ENCODE assay signal across 21 mouse cellular contexts in the genomic region with DNA sequence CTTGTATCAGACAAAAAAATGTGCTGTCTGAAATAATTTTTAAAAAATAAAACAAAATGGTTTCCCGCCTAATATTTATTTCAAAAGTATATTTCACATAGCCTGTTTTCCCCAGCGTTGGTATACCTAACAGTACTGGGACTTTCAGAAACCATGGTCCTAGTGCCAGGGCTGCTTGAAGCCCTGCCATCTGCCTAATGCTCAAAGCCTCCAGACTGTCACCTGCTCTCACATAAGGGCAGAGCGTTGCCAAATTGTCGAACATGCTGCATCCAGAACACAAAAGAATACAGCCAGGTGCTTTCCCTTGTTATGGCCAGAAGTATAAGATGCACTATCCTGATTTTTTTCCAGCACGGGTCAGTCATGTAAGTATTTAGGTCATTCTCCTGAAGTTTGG.
DNase-seq lines count a peak whose midpoint lies in the region; ATAC-seq and TF ChIP-seq lines count a peak whose summit lies in the region.
"Had no signal": no experiment of that assay in that cellular context is flagged by ENCODE, and none has a peak within 500 bp of the region (broad histone marks: within the 10 kb centered on the region; RNA-seq: fewer than 3 reads in every experiment).

No protein-coding gene starts in this region.

- TF ChIP-seq POLR2A in thymus, adult 2 months (IDR thresholded peaks at IDR 0.05; ENCODE audit: control insufficient read depth, extremely low read depth, insufficient read depth, low read length, poor library complexity), result no peak

- H3K27ac ChIP-seq in intestine, embryonic 16.5 days (ENCODE audit: low read length), result no peak overlapping the region
- no peak overlapping the region for H3K27ac ChIP-seq in thymus, adult 2 months (ENCODE audit: control insufficient read depth, insufficient read depth, low read length)
- H3K27ac ChIP-seq: forebrain, embryonic 15.5 days; kidney, embryonic 15.5 days; liver, embryonic 14.5 days; midbrain, embryonic 13.5 days; neural tube, embryonic 12.5 days had no signal

- H3K9me3 ChIP-seq in intestine, embryonic 16.5 days (ENCODE audit: control insufficient read depth, low read length), result no peaks in the 10 kb centered on the region
- H3K9me3 ChIP-seq: forebrain, embryonic 15.5 days; kidney, embryonic 15.5 days; megakaryocyte, embryonic 14.5 days; midbrain, embryonic 13.5 days; neural tube, embryonic 12.5 days had no signal

- no peak for TF ChIP-seq CTCF in thymus, adult 2 months (IDR thresholded peaks at IDR 0.05; ENCODE audit: borderline replicate concordance, control insufficient read depth, extremely low read depth, insufficient read depth, low read length, poor library complexity)

- H3K36me3 ChIP-seq in intestine, embryonic 16.5 days (ENCODE audit: control insufficient read depth, insufficient read depth, low read length), result no peaks in the 10 kb centered on the region
- H3K36me3 ChIP-seq in thymus, adult 2 months (ENCODE audit: control insufficient read depth, insufficient read depth, low read length), result no peaks in the 10 kb centered on the region
- H3K36me3 ChIP-seq: forebrain, embryonic 15.5 days; kidney, embryonic 15.5 days; midbrain, embryonic 13.5 days; neural tube, embryonic 12.5 days had no signal

- no peak overlapping the region for H3K9ac ChIP-seq in intestine, embryonic 16.5 days (ENCODE audit: low read depth, low read length)
- H3K9ac ChIP-seq: forebrain, embryonic 15.5 days; kidney, embryonic 15.5 days; liver, embryonic 14.5 days; lung, embryonic 14.5 days; midbrain, embryonic 13.5 days; neural tube, embryonic 12.5 days had no signal

- DNase-seq in left cerebral cortex, postnatal 4 days, result peak; percentile 64
- DNase-seq in left cerebral cortex, adult 9 months (ENCODE audit: low spot score in 2 of 2), result no peak
- peak; percentile 76 for DNase-seq in cerebellum, adult 11-12 months
- peak; percentile 81 for DNase-seq in cerebellum, adult 9-11 months
- DNase-seq in MN1 (ENCODE audit: low spot score), result no peak
- DNase-seq in thymus, adult 2 months, result no peak
- DNase-seq: adrenal gland, postnatal 10 days; heart, adult 11 months; kidney, adult 11 months; kidney, postnatal 36 days; lung, postnatal 36 days; right cerebral cortex, postnatal 25 days; spleen, adult 18-20 months had no signal

- no peaks in the 10 kb centered on the region for H3K27me3 ChIP-seq in intestine, embryonic 16.5 days (replicated peaks; ENCODE audit: control insufficient read depth, insufficient read depth, low read length)
- no peaks in the 10 kb centered on the region for H3K27me3 ChIP-seq in thymus, adult 2 months (ENCODE audit: control insufficient read depth, insufficient read depth, low read length)
- H3K27me3 ChIP-seq: forebrain, embryonic 15.5 days; kidney, embryonic 15.5 days; megakaryocyte, embryonic 14.5 days; midbrain, embryonic 13.5 days; neural tube, embryonic 12.5 days had no signal

- H3K4me1 ChIP-seq in intestine, embryonic 16.5 days (ENCODE audit: control insufficient read depth, insufficient read depth, low read length), result no peaks in the 10 kb centered on the region
- peaks cover 10% of the 10 kb centered on the region; the same call in 1 of the 2 replicates for H3K4me1 ChIP-seq in thymus, adult 2 months (replicated peaks; ENCODE audit: control insufficient read depth, insufficient read depth, low read length)
- H3K4me1 ChIP-seq: kidney, embryonic 15.5 days; megakaryocyte, embryonic 14.5 days; midbrain, embryonic 13.5 days; neural tube, embryonic 12.5 days had no signal

- intact Hi-C loops in left cerebral cortex, postnatal 4 days (cut with DNase I), result no loop called here

- no peak overlapping the region for H3K4me3 ChIP-seq in intestine, embryonic 16.5 days (ENCODE audit: low read length)
- H3K4me3 ChIP-seq in thymus, adult 2 months (ENCODE audit: control insufficient read depth, insufficient read depth, low read length), result no peak overlapping the region
- H3K4me3 ChIP-seq: forebrain, embryonic 15.5 days; kidney, embryonic 15.5 days; megakaryocyte, embryonic 14.5 days; midbrain, embryonic 13.5 days; neural tube, embryonic 12.5 days had no signal

- 92% methylated on average over 5 of the region's 5 CpGs for WGBS in intestine, embryonic 16.5 days
- 95% methylated on average over 5 of the region's 5 CpGs for WGBS in thymus, adult 2 months

- H3K4me2 ChIP-seq in intestine, embryonic 16.5 days (ENCODE audit: low read depth, low read length), result no peak overlapping the region
- H3K4me2 ChIP-seq: forebrain, embryonic 15.5 days; kidney, embryonic 15.5 days; lung, embryonic 14.5 days; midbrain, embryonic 13.5 days; neural tube, embryonic 12.5 days had no signal

- no peak for ATAC-seq in intestine, embryonic 16.5 days
- ATAC-seq: midbrain, embryonic 13.5 days had no signal

Comparison
In these comparisons a context has a peak if more than half of its experiments do, and no peak if none do; other contexts are left out.
1. DNase-seq: peak in left cerebral cortex, postnatal 4 days (single experiment), cerebellum, adult 11-12 months (single experiment) and cerebellum, adult 9-11 months (single experiment); none in left cerebral cortex, adult 9 months (0 of 2), MN1 (single experiment) and thymus, adult 2 months (single experiment).